Mouse (Mus musculus) hindbrain, embryonic 11.5 days (tissue): ENCODE measurements around the gene Cog1. TPM values are rescaled to one million over a fixed set of nuclear protein-coding genes. Genes with fewer than 3 reads are reported as not detected.

Source experiments
- ATAC-seq: fragments of 200-750 bp; cut with Nextera tagmentation; 2 replicates; pipeline ENCODE4 v1.8.0; 2017; ENCODE audit warnings: mild to moderate bottlenecking, moderate TSS enrichment, moderate library complexity; ENCODE audit not compliant: low FRiP score
- DNase-seq: peaks from one replicate; pipeline ENCODE4 v3.0.0-alpha.2; 2015; ENCODE audit warnings: low spot score
- H3K27ac ChIP-seq: fragments of 300-500 bp; sonication (generic); 2 replicates; pipeline ENCODE4 v1.5.1; 2014; ENCODE audit warnings: mild to moderate bottlenecking, low read depth, low read length
- H3K27me3 ChIP-seq: fragments of 300-500 bp; sonication (generic); 2 replicates; pipeline ENCODE4 v1.6.1; 2014; ENCODE audit warnings: mild to moderate bottlenecking, low read length, moderate library complexity, mixed read lengths; ENCODE audit not compliant: control insufficient read depth, insufficient read depth
- H3K36me3 ChIP-seq: fragments of 300-500 bp; sonication (generic); 2 replicates; pipeline ENCODE4 v1.6.1; 2014; ENCODE audit warnings: mild to moderate bottlenecking, low read length, moderate library complexity, mixed read lengths; ENCODE audit not compliant: control insufficient read depth, insufficient read depth
- H3K4me1 ChIP-seq: fragments of 300-500 bp; sonication (generic); replicated peaks from 2 replicates; pipeline ENCODE4 v1.6.1; 2014; ENCODE audit warnings: low read length, mixed read lengths; ENCODE audit not compliant: control insufficient read depth, insufficient read depth
- H3K4me2 ChIP-seq: fragments of 300-500 bp; sonication (generic); replicated peaks from 2 replicates; pipeline ENCODE4 v1.6.1; 2014; ENCODE audit warnings: mild to moderate bottlenecking, low read depth, low read length
- H3K4me3 ChIP-seq: fragments of 300-500 bp; sonication (generic); 2 replicates; pipeline ENCODE4 v1.5.1; 2014; ENCODE audit warnings: low read depth, low read length
- H3K9ac ChIP-seq: fragments of 300-500 bp; sonication (generic); 2 replicates; pipeline ENCODE4 v1.6.1; 2014; ENCODE audit warnings: low read depth, low read length
- H3K9me3 ChIP-seq: fragments of 300-500 bp; sonication (generic); 2 replicates; pipeline ENCODE4 v1.6.1; 2016; ENCODE audit warnings: low read length; ENCODE audit not compliant: control insufficient read depth
- WGBS: fragments of 180-500 bp; shearing (Covaris S2); extraction: QIAGEN DNeasy Blood & Tissue Kit; methylation state at CpG from one replicate; pipeline ENCODE4 v1.1.7; 2014; 5-methylcytosine and 5-hydroxymethylcytosine counted together
- polyA plus RNA-seq: library from polyadenylated mRNA; unstranded; fragments of >200 nt; fragmentation: Nextera tagmentation; extraction: Ambion mirVana; gene quantifications from 2 replicates; pipeline ENCODE4 v1.2.1, GENCODE M21; 2014

Cog1 gene
- polyA plus RNA-seq, 1 experiment from 2014 or later = 37.6 TPM

GRCm38 (mm10) chr11:113666205-113666604 lies 17.2 kb downstream of the Cog1 start:
- H3K36me3 ChIP-seq = 0 out of 2 replicates have a peak, but pooled peaks cover 3% of the 10 kb centered on the region
- H3K9ac ChIP-seq = no peak overlapping the region
- no peaks in the 10 kb centered on the region for H3K27me3 ChIP-seq
- no peak for DNase-seq
- H3K9me3 ChIP-seq = no peaks in the 10 kb centered on the region
- 87% methylated on average over 6 of the region's 6 CpGs for WGBS
- H3K4me1 ChIP-seq = no peaks in the 10 kb centered on the region
- H3K4me3 ChIP-seq = no peak overlapping the region
- H3K4me2 ChIP-seq = no peak overlapping the region
- ATAC-seq = no peak
- H3K27ac ChIP-seq = no peak overlapping the region

- H3K27me3 ChIP-seq = no peaks in the 10 kb centered on the region
- DNase-seq = no peak
- no peaks in the 10 kb centered on the region for H3K9me3 ChIP-seq
- H3K27ac ChIP-seq = no peak overlapping the region
- H3K4me3 ChIP-seq = no peak overlapping the region
- no peak for ATAC-seq
- H3K9ac ChIP-seq = no peak overlapping the region
- 64% methylated on average over 10 of the region's 10 CpGs for WGBS
- no peaks in the 10 kb centered on the region for H3K36me3 ChIP-seq
- H3K4me1 ChIP-seq = no peaks in the 10 kb centered on the region
- no peak overlapping the region for H3K4me2 ChIP-seq
Measured at GRCm38 (mm10) chr11:113666648-113667047, 17.7 kb downstream of the Cog1 start.

GRCm38 (mm10) chr11:113667122-113667521 lies 18.2 kb downstream of the Cog1 start:
- DNase-seq = no peak
- ATAC-seq = no peak
- Histone ChIP-seq H3K4me1 (no peaks in the 10 kb centered on the region), H3K9ac (no peak overlapping the region), H3K9me3 (no peaks in the 10 kb centered on the region), H3K36me3 (no peaks in the 10 kb centered on the region), H3K4me2 (no peak overlapping the region), H3K27ac (no peak overlapping the region), H3K4me3 (no peak overlapping the region), H3K27me3 (no peaks in the 10 kb centered on the region)
- 93% methylated on average over 2 of the region's 2 CpGs for WGBS

DNA sequence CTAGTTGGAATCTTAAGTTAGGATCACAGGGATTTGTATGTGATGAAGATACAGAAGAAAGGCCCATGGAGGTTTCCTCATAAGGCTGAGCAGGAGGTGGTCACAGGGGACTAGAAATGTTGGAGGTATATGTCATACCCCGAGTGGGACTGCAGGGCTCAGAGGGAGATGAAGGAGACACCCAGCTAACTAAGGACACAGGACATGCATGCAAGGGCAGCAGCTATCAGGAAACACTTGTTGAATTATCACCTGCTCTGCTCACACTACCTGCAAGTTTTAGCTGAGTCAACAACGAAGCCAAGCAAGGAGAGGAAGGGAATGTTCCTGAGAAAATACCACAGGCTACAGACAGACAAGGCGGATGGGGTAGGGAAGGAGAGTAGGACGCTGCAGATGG lies 18.7 kb downstream of the Cog1 start:
- Histone ChIP-seq H3K4me2 (no peak overlapping the region), H3K27ac (no peak overlapping the region), H3K9me3 (no peaks in the 10 kb centered on the region), H3K27me3 (no peaks in the 10 kb centered on the region), H3K4me1 (no peaks in the 10 kb centered on the region), H3K9ac (no peak overlapping the region), H3K36me3 (no peaks in the 10 kb centered on the region), H3K4me3 (no peak overlapping the region)
- no peak for DNase-seq
- ATAC-seq = no peak
- WGBS = 90% methylated on average over 4 of the region's 4 CpGs

DNA sequence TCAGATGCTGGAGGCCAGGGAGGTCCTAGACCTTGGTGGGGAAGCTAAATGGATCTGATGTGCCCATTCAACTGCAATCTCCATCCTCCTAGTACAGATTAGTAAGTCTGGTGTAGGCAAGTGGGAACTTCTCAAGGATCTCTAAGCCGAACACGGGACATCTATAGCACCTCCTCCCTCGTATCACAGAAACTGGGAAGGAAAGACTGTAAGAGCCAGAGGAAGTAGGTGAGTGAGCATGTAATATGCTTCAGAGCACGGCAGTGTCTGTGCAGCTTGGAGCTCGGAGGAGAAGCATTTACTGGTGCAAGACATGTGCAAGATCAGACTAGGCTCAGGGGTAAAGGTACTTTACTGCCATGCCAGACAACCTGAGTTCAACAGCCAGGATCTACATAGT lies 19.9 kb downstream of the Cog1 start:
- Histone ChIP-seq H3K9me3 (no peaks in the 10 kb centered on the region), H3K4me1 (no peaks in the 10 kb centered on the region), H3K27ac (no peak overlapping the region), H3K4me3 (no peak overlapping the region), H3K9ac (no peak overlapping the region), H3K36me3 (no peaks in the 10 kb centered on the region), H3K27me3 (no peaks in the 10 kb centered on the region), H3K4me2 (no peak overlapping the region)
- no peak for DNase-seq
- 91% methylated on average over 5 of the region's 5 CpGs for WGBS
- ATAC-seq = no peak

- H3K4me1 ChIP-seq = no peaks in the 10 kb centered on the region
- ATAC-seq = no peak
- no peak overlapping the region for H3K4me2 ChIP-seq
- H3K27me3 ChIP-seq = no peaks in the 10 kb centered on the region
- no peak for DNase-seq
- no peak overlapping the region for H3K27ac ChIP-seq
- H3K36me3 ChIP-seq = no peaks in the 10 kb centered on the region
- H3K9ac ChIP-seq = no peak overlapping the region
- no peaks in the 10 kb centered on the region for H3K9me3 ChIP-seq
- no peak overlapping the region for H3K4me3 ChIP-seq
- WGBS = 92% methylated on average over 4 of the region's 4 CpGs
Measured at GRCm38 (mm10) chr11:113669711-113670110, 20.7 kb downstream of the Cog1 start.

DNA sequence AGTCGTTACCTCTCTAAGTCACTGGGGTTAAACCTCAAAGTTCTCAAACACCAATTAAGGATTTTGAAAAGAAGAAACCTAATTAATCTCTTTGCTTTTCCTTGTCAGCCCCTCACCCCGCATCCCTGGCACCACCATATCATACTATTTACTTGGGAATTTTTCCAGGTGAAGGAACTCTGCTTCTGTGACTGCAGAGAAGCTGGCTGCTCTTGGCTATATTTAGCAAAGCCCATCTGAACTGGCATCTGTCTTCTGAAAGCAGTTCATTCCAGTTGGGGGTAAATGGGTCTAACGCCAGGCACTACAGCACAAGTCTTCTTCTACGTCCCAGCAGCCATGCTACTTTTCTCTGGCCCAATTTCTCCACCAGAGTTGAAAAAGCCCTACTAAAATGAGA lies 24.6 kb downstream of the Cog1 start:
- 96% methylated on average over 4 of the region's 4 CpGs for WGBS
- no peak overlapping the region for H3K9ac ChIP-seq
- H3K36me3 ChIP-seq = no peaks in the 10 kb centered on the region
- no peak overlapping the region for H3K27ac ChIP-seq
- H3K9me3 ChIP-seq = no peaks in the 10 kb centered on the region
- DNase-seq = no peak
- no peak overlapping the region for H3K4me3 ChIP-seq
- no peaks in the 10 kb centered on the region for H3K4me1 ChIP-seq
- no peak overlapping the region for H3K4me2 ChIP-seq
- H3K27me3 ChIP-seq = no peaks in the 10 kb centered on the region
- ATAC-seq = no peak

DNA sequence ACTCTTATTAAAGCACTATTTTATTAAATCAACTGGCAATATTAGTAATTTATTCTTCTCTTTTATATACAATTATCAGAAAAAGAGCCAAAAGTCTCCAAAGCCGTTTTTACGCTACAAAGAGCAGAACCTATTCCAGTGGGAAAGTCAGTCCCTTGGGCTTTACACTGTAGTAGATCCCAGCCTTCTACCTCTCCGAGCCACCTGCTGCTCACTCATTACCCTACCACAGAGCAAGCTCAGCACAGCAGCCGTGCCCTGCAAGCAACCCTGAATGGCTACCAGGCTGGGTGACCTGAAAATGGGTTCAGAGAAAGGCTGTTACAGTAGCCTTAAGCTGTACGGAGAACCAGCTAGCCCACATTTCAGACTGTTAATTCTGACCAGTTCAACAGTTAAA lies 25.6 kb downstream of the Cog1 start:
- H3K27ac ChIP-seq = no peak overlapping the region
- no peak overlapping the region for H3K4me3 ChIP-seq
- H3K4me1 ChIP-seq = no peaks in the 10 kb centered on the region
- H3K27me3 ChIP-seq = no peaks in the 10 kb centered on the region
- H3K9me3 ChIP-seq = no peaks in the 10 kb centered on the region
- DNase-seq = no peak
- 88% methylated on average over 5 of the region's 5 CpGs for WGBS
- no peak for ATAC-seq
- no peak overlapping the region for H3K4me2 ChIP-seq
- H3K36me3 ChIP-seq = no peaks in the 10 kb centered on the region
- no peak overlapping the region for H3K9ac ChIP-seq

DNA sequence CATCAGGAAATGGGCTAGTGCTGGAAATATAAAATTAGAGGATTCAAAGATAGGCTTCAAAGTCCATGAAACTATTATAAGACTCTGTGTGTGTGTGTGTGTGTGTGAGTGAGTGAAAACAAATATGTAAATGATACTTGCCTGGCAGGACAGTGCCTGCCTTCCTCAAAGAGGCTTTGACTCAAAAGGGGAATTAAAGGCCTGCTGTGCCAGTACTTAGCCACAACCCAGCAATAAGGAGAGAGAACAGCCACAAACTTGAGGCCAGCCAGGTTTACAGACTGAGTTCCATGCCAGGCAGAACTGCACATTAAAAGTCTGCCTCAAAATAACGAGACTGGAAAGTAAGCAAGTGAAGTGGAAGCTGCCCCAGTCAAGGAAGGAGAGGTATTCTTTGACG lies 27.9 kb downstream of the Cog1 start:
- Histone ChIP-seq H3K4me3 (no peak overlapping the region), H3K9ac (no peak overlapping the region), H3K4me2 (no peak overlapping the region), H3K4me1 (0 out of 2 replicates have a peak, but pooled peaks cover 2% of the 10 kb centered on the region), H3K9me3 (no peaks in the 10 kb centered on the region), H3K36me3 (no peaks in the 10 kb centered on the region), H3K27me3 (no peaks in the 10 kb centered on the region), H3K27ac (no peak overlapping the region)
- no peak for DNase-seq
- 86% methylated on average over 2 of the region's 2 CpGs for WGBS
- ATAC-seq = no peak
